In the genomic region with DNA sequence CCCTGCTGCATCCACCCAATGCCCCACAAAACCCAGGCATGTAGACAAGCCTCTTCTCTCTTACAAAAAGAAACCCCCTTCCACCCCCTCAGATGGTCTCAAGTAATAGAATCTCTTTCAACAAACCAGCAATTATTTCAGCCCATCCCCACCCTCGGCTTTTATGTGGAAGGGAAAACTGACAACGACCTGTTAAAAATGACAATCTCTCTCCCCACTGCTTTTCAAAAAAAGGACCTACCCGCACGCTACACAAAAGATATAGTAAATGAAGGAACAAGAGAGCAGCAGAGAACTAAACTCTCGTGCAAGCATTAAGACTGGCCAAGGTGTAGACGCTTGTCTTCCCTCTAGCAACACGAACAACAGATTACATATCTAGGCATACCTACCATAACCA, we compare ENCODE assay signal across 9 mouse cellular contexts.
A peak's percentile ranks its signal among the peaks of the same experiment; 100 is the strongest.
DNase-seq lines count a peak whose midpoint lies in the region; ATAC-seq and TF ChIP-seq lines count a peak whose summit lies in the region.
"Had no signal": no experiment of that assay in that cellular context is flagged by ENCODE, and none has a peak within 500 bp of the region (broad histone marks: within the 10 kb centered on the region; RNA-seq: fewer than 3 reads in every experiment).

No protein-coding gene starts in this region.

- H3K4me2 ChIP-seq in kidney, postnatal 0 days (ENCODE audit: low read length) = peak overlapping the region; percentile 41
- H3K4me2 ChIP-seq in embryonic facial prominence, embryonic 15.5 days (replicated peaks) = peak overlapping the region; percentile 24
- H3K4me2 ChIP-seq in hindbrain, postnatal 0 days (ENCODE audit: low read depth, low read length) = peak overlapping the region; percentile 67
- peak overlapping the region; percentile 47 for H3K4me2 ChIP-seq in midbrain, postnatal 0 days (ENCODE audit: low read depth, low read length, poor library complexity, severe bottlenecking)

- no peaks in the 10 kb centered on the region for H3K27me3 ChIP-seq in kidney, postnatal 0 days (ENCODE audit: insufficient read depth, low read length)
- 0 out of 2 replicates have a peak, but pooled peaks cover 2% of the 10 kb centered on the region for H3K27me3 ChIP-seq in kidney, adult 2 months (replicated peaks; ENCODE audit: control insufficient read depth, insufficient read depth, low read length)
- no peaks in the 10 kb centered on the region for H3K27me3 ChIP-seq in embryonic facial prominence, embryonic 15.5 days
- no peaks in the 10 kb centered on the region for H3K27me3 ChIP-seq in hindbrain, postnatal 0 days (ENCODE audit: insufficient read depth, low read length)
- H3K27me3 ChIP-seq in midbrain, postnatal 0 days (ENCODE audit: insufficient read depth, low read length) = no peaks in the 10 kb centered on the region

- 0 out of 2 replicates have a peak, but pooled peaks cover 4% of the 10 kb centered on the region for H3K4me1 ChIP-seq in kidney, postnatal 0 days (replicated peaks; ENCODE audit: insufficient read depth, low read length)
- no peaks in the 10 kb centered on the region for H3K4me1 ChIP-seq in kidney, adult 2 months (ENCODE audit: control insufficient read depth, insufficient read depth, low read length)
- no peaks in the 10 kb centered on the region for H3K4me1 ChIP-seq in embryonic facial prominence, embryonic 15.5 days
- no peaks in the 10 kb centered on the region for H3K4me1 ChIP-seq in hindbrain, postnatal 0 days (ENCODE audit: insufficient read depth, low read length)
- no peaks in the 10 kb centered on the region for H3K4me1 ChIP-seq in midbrain, postnatal 0 days (ENCODE audit: insufficient read depth, low read length)

- no peak for TF ChIP-seq CTCF in kidney, postnatal 0 days (IDR thresholded peaks at IDR 0.05; ENCODE audit: low read depth)
- TF ChIP-seq CTCF in kidney, adult 2 months (conservative IDR thresholded peaks at IDR 0.05; ENCODE audit: insufficient read depth, insufficient read length, low read depth, low read length) = no peak
- TF ChIP-seq CTCF in hindbrain, postnatal 0 days (IDR thresholded peaks at IDR 0.05; ENCODE audit: low read depth) = no peak
- TF ChIP-seq CTCF in midbrain, postnatal 0 days (IDR thresholded peaks at IDR 0.05) = no peak

- no peak overlapping the region for H3K9ac ChIP-seq in kidney, postnatal 0 days (ENCODE audit: low read depth, low read length)
- H3K9ac ChIP-seq in embryonic facial prominence, embryonic 15.5 days = no peak overlapping the region
- peak overlapping the region; percentile 73 for H3K9ac ChIP-seq in hindbrain, postnatal 0 days (replicated peaks; ENCODE audit: low read length)
- peak overlapping the region; percentile 66 for H3K9ac ChIP-seq in midbrain, postnatal 0 days (replicated peaks; ENCODE audit: low read length, poor library complexity, severe bottlenecking)

- ATAC-seq in kidney, postnatal 0 days (replicated peaks; ENCODE audit: low FRiP score, low read depth) = no peak
- ATAC-seq in embryonic facial prominence, embryonic 15.5 days (ENCODE audit: insufficient number of reproducible peaks, low FRiP score, low TSS enrichment, low read depth) = no peak
- no peak for ATAC-seq in hindbrain, postnatal 0 days
- peak; percentile 21 for ATAC-seq in midbrain, postnatal 0 days (ENCODE audit: low FRiP score)

- WGBS in kidney, postnatal 0 days = 25% methylated on average over 7 of the region's 7 CpGs
- 22% methylated on average over 7 of the region's 7 CpGs for WGBS in kidney, adult 2 months
- WGBS in embryonic facial prominence, embryonic 15.5 days = 56% methylated on average over 7 of the region's 7 CpGs
- 22% methylated on average over 7 of the region's 7 CpGs for WGBS in hindbrain, postnatal 0 days
- 12% methylated on average over 7 of the region's 7 CpGs for WGBS in midbrain, postnatal 0 days

- no peak overlapping the region for H3K27ac ChIP-seq in kidney, postnatal 0 days
- H3K27ac ChIP-seq in kidney, adult 2 months (ENCODE audit: insufficient read depth, low read depth, low read length) = no peak overlapping the region
- H3K27ac ChIP-seq in embryonic facial prominence, embryonic 15.5 days (replicated peaks) = no peak overlapping the region
- H3K27ac ChIP-seq in hindbrain, postnatal 0 days = peak overlapping the region; percentile 82
- peak overlapping the region; percentile 88 for H3K27ac ChIP-seq in midbrain, postnatal 0 days (ENCODE audit: low read depth, low read length)

- TF ChIP-seq POLR2A in kidney, adult 2 months (IDR thresholded peaks at IDR 0.05; ENCODE audit: low read depth, low read length) = no peak

- no peaks in the 10 kb centered on the region for H3K9me3 ChIP-seq in kidney, postnatal 0 days (replicated peaks; ENCODE audit: low read length)
- no peaks in the 10 kb centered on the region for H3K9me3 ChIP-seq in embryonic facial prominence, embryonic 15.5 days (replicated peaks)
- no peaks in the 10 kb centered on the region for H3K9me3 ChIP-seq in hindbrain, postnatal 0 days (ENCODE audit: low read length)
- no peaks in the 10 kb centered on the region for H3K9me3 ChIP-seq in midbrain, postnatal 0 days (ENCODE audit: low read length)

- DNase-seq in kidney, postnatal 0 days (ENCODE audit: low spot score) = no peak
- no peak for DNase-seq in kidney, adult 2 months
- DNase-seq in hindbrain, postnatal 0 days (ENCODE audit: low spot score) = no peak
- DNase-seq in midbrain, postnatal 0 days (ENCODE audit: low spot score) = no peak
- DNase-seq in ovary, adult 18-20 months (ENCODE audit: low spot score) = no peak
- no peak for DNase-seq in Muller cell, postnatal 12 days (ENCODE audit: inconsistent ontology term)
- no peak for DNase-seq in spleen, postnatal 10 days (ENCODE audit: low spot score in 2 of 2)
- DNase-seq: adrenal gland, postnatal 25 days had no signal

- H3K36me3 ChIP-seq in kidney, postnatal 0 days (ENCODE audit: insufficient read depth, low read length) = no peaks in the 10 kb centered on the region
- no peaks in the 10 kb centered on the region for H3K36me3 ChIP-seq in kidney, adult 2 months (ENCODE audit: control insufficient read depth, insufficient read depth, low read length)
- no peaks in the 10 kb centered on the region for H3K36me3 ChIP-seq in embryonic facial prominence, embryonic 15.5 days
- no peaks in the 10 kb centered on the region for H3K36me3 ChIP-seq in hindbrain, postnatal 0 days (ENCODE audit: insufficient read depth, low read length)
- H3K36me3 ChIP-seq in midbrain, postnatal 0 days (ENCODE audit: insufficient read depth, low read length) = no peaks in the 10 kb centered on the region

- H3K4me3 ChIP-seq in kidney, postnatal 0 days (replicated peaks; ENCODE audit: low read depth, low read length) = no peak overlapping the region; the same call in 1 of the 2 replicates
- no peak overlapping the region for H3K4me3 ChIP-seq in kidney, adult 2 months (ENCODE audit: insufficient read depth, low read depth, low read length)
- peak overlapping the region; percentile 16; the same call in 1 of the 2 replicates for H3K4me3 ChIP-seq in embryonic facial prominence, embryonic 15.5 days (replicated peaks)
- H3K4me3 ChIP-seq in hindbrain, postnatal 0 days (ENCODE audit: low read length) = peak overlapping the region; percentile 54
- peak overlapping the region; percentile 61 for H3K4me3 ChIP-seq in midbrain, postnatal 0 days (ENCODE audit: low read depth, low read length)

Comparison
In these comparisons a context has a peak if more than half of its experiments do, and no peak if none do; other contexts are left out.
1. H3K27ac ChIP-seq: peak in hindbrain, postnatal 0 days (single experiment) and midbrain, postnatal 0 days (single experiment); none in kidney, postnatal 0 days (single experiment), kidney, adult 2 months (single experiment) and embryonic facial prominence, embryonic 15.5 days (single experiment).
2. H3K4me3 ChIP-seq: peak in embryonic facial prominence, embryonic 15.5 days (single experiment), hindbrain, postnatal 0 days (single experiment) and midbrain, postnatal 0 days (single experiment); none in kidney, postnatal 0 days (single experiment) and kidney, adult 2 months (single experiment).
3. H3K9ac ChIP-seq: peak in hindbrain, postnatal 0 days (single experiment) and midbrain, postnatal 0 days (single experiment); none in kidney, postnatal 0 days (single experiment) and embryonic facial prominence, embryonic 15.5 days (single experiment).
4. Peak in every context shown above with its lines, with median percentiles within 50 percentile points of each other: H3K4me2 ChIP-seq.